Mouse (Mus musculus) ES-Bruce4 (cell line): ENCODE measurements around the gene Shq1. TPM values are rescaled to one million over a fixed set of nuclear protein-coding genes. Genes with fewer than 3 reads are reported as not detected.

Experiments used
- H3K27ac ChIP-seq: 2 replicates; pipeline ENCODE4 v1.5.1; 2012; ENCODE audit warnings: low read length, inconsistent platforms; ENCODE audit not compliant: insufficient read depth
- H3K27me3 ChIP-seq: 2 replicates; pipeline ENCODE4 v1.6.1; 2012; ENCODE audit warnings: mild to moderate bottlenecking, low read length, inconsistent platforms; ENCODE audit not compliant: control insufficient read depth, poor library complexity, insufficient read depth, severe bottlenecking
- H3K36me3 ChIP-seq: 2 replicates; pipeline ENCODE4 v1.6.1; 2012; ENCODE audit warnings: inconsistent platforms, mild to moderate bottlenecking, low read length, moderate library complexity; ENCODE audit not compliant: control insufficient read depth, poor library complexity, insufficient read depth, severe bottlenecking
- H3K4me1 ChIP-seq: one replicate; pipeline ENCODE4 v1.8.1; 2011; ENCODE audit warnings: low read length; ENCODE audit not compliant: control insufficient read depth, insufficient read depth
- H3K4me3 ChIP-seq: 2 replicates; pipeline ENCODE4 v1.5.1; 2011; ENCODE audit warnings: low read depth, mild to moderate bottlenecking, low read length
- H3K9ac ChIP-seq: 2 replicates; pipeline ENCODE4 v1.6.1; 2012; ENCODE audit warnings: low read depth, mild to moderate bottlenecking, inconsistent platforms; ENCODE audit not compliant: poor library complexity, severe bottlenecking
- H3K9me3 ChIP-seq: replicated peaks from 2 replicates; pipeline ENCODE4 v1.6.1; 2012; ENCODE audit warnings: mild to moderate bottlenecking, low read length, inconsistent platforms; ENCODE audit not compliant: control insufficient read depth, poor library complexity, insufficient read depth, severe bottlenecking
- CTCF ChIP-seq: IDR thresholded peaks from one replicate; pipeline ENCODE4 v1.8.1; 2011; ENCODE audit warnings: low read depth, low read length
- EP300 ChIP-seq: IDR thresholded peaks from 2 replicates; pipeline ENCODE4 v1.6.1; 2011; ENCODE audit warnings: low read depth, low read length; ENCODE audit not compliant: insufficient read depth
- POLR2A ChIP-seq: IDR thresholded peaks from one replicate; pipeline ENCODE4 v1.8.1; 2011; ENCODE audit warnings: low read length; ENCODE audit not compliant: insufficient read depth
- polyA plus RNA-seq: library from polyadenylated mRNA; stranded (reverse); fragments of >200 nt; gene quantifications from 2 replicates; pipeline ENCODE4 v1.2.4, GENCODE M21; 2011; ENCODE audit warnings: low read depth; ENCODE audit not compliant: missing spikeins, insufficient read depth, insufficient read length

Gene Shq1
- polyA plus RNA-seq, 1 experiment = 19.0 TPM

DNA sequence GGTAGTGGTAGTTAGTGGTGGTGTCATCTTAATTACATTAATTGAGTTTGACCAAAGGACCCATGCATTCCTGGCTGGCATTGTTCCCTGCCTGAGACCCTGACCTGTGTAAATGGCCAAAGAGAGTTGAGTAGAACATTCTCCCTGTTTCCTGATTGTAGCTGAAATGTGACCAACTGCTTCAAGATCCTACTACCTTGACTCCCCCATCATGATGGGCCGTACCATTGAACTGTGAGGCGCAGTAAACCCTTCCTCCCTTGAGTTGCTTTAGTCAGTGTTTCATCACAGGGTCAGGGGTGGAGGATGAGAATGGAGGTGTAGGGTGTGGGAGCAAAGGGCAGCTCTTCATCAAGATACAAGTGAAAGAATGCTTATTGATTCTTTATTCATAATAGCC is 7.7 kb upstream of the Shq1 start:
- Histone ChIP-seq H3K4me3 (no peak overlapping the region), H3K9ac (no peak overlapping the region), H3K27ac (no peak overlapping the region), H3K36me3 (no peaks in the 10 kb centered on the region), H3K27me3 (no peaks in the 10 kb centered on the region), H3K4me1 (no peaks in the 10 kb centered on the region), H3K9me3 (no peaks in the 10 kb centered on the region)
- no peak for TF ChIP-seq CTCF
- no peak for TF ChIP-seq EP300

GRCm38 (mm10) chr6:100676461-100676860 is 5.5 kb upstream of the Shq1 start:
- Histone ChIP-seq H3K4me1 (no peaks in the 10 kb centered on the region), H3K9ac (no peak overlapping the region), H3K4me3 (no peak overlapping the region), H3K9me3 (no peaks in the 10 kb centered on the region), H3K27me3 (no peaks in the 10 kb centered on the region), H3K36me3 (no peaks in the 10 kb centered on the region), H3K27ac (no peak overlapping the region)
- no peak for TF ChIP-seq CTCF
- TF ChIP-seq EP300 = no peak
- no peak for TF ChIP-seq POLR2A

DNA sequence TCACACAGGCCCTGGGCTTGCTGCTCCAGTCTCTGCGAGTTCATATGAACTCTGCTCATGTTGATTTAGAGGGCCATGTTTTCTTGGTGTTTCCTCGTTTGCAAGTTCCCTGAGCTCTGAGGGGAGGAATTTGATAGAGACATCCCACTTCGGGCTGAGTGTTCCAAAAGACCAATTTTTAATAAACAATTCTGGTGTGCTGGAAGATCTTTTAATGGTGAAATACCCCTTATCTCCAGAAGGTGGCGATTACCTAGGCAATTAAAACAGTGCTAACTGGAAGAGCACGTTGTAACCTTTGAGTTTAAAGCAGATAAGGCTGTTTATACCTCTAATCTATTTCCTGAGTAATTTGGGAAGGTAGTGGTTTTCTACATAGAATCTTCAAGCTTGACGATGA is 4.0 kb upstream of the Shq1 start:
- Histone ChIP-seq H3K4me1 (no peaks in the 10 kb centered on the region), H3K9ac (no peak overlapping the region), H3K36me3 (no peaks in the 10 kb centered on the region), H3K9me3 (no peaks in the 10 kb centered on the region), H3K27me3 (no peaks in the 10 kb centered on the region), H3K27ac (no peak overlapping the region), H3K4me3 (no peak overlapping the region)
- no peak for TF ChIP-seq EP300
- no peak for TF ChIP-seq CTCF
- no peak for TF ChIP-seq POLR2A

DNA sequence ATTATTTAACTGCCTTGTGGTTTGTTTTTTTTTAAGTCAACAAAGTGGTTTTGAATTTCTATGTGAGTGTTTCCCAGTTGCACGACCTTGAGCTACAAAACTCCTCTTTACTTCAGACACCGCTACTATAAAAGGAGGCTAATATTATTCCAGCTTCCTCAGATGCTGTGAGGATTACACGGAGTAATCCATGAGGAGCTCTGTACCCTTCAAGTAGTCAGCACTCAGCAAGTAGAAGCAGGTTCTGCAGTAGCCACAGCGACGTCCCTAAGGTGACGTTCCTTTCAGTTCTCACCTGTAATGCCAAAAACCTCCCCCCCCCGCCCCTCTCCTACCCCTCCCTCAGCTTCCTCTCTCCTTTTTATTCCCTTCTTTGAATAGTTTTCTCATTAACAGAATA is 444 bp upstream of the Shq1 start:
- H3K27ac ChIP-seq = no peak overlapping the region
- H3K36me3 ChIP-seq = peaks cover under 1% of the 10 kb centered on the region; the same call in 1 of the 2 replicates
- no peaks in the 10 kb centered on the region for H3K27me3 ChIP-seq
- TF ChIP-seq POLR2A (no peak), EP300 (no peak), CTCF (no peak)
- H3K9me3 ChIP-seq = no peaks in the 10 kb centered on the region
- no peak overlapping the region; the same call in 1 of the 2 replicates for H3K9ac ChIP-seq
- no peaks in the 10 kb centered on the region for H3K4me1 ChIP-seq
- H3K4me3 ChIP-seq = no peak overlapping the region

DNA sequence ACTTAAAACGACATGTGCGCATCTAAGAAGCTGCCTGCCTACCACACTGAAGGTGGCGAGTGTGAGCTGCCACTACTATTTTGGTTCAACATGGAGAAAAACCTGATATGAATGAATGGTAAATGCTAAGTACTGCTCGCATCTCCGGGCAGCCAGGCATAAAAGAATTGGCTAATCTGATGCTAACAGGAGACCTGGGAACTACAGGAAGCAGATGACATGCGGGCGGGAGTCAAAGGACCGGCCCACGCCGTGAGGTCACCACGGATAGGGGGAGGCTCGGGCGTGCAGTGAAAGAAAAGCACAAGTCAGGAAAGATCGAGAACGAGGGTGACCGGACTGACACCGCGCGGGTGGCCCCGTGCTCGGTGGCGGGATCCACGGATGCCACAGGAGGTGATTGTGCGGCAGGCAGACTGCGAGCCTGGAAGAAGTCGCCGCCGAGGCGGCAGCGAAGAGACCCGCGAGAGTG is 551 bp downstream of the Shq1 start:
- Histone ChIP-seq H3K4me1 (no peaks in the 10 kb centered on the region), H3K4me3 (peak overlapping the region; percentile 86), H3K27me3 (no peaks in the 10 kb centered on the region), H3K9me3 (no peaks in the 10 kb centered on the region), H3K9ac (peak overlapping the region; percentile 89), H3K36me3 (peaks cover 2% of the 10 kb centered on the region; the same call in 1 of the 2 replicates), H3K27ac (no peak overlapping the region)
- TF ChIP-seq POLR2A (no peak), CTCF (no peak), EP300 (no peak)

DNA sequence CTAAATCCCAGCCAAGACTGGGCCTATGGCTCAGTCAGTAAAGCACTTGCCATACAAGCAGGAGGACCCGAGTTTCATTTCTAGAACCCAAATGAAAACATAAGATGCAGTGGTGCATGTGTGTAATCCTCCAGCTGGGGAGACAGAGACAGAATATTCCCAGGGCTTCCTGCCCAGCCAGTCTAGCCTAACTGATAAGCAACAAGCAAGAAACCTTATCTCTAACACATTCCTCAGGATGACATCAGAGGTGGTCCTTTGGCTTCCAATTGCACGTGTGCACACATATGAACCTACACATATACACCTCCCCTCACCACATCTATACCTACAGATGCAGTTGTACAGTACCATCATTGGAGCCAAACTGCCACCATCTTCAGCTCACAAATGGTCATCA is 2.1 kb downstream of the Shq1 start:
- TF ChIP-seq POLR2A (no peak), EP300 (no peak), CTCF (no peak)
- no peak overlapping the region for H3K9ac ChIP-seq
- H3K27ac ChIP-seq = no peak overlapping the region
- no peaks in the 10 kb centered on the region for H3K9me3 ChIP-seq
- no peaks in the 10 kb centered on the region for H3K4me1 ChIP-seq
- peaks cover 16% of the 10 kb centered on the region for H3K36me3 ChIP-seq
- no peaks in the 10 kb centered on the region for H3K27me3 ChIP-seq
- H3K4me3 ChIP-seq = no peak overlapping the region
